Mouse (Mus musculus): Measurements from ENCODE around the gene Disp3.

Gene Disp3

DNA sequence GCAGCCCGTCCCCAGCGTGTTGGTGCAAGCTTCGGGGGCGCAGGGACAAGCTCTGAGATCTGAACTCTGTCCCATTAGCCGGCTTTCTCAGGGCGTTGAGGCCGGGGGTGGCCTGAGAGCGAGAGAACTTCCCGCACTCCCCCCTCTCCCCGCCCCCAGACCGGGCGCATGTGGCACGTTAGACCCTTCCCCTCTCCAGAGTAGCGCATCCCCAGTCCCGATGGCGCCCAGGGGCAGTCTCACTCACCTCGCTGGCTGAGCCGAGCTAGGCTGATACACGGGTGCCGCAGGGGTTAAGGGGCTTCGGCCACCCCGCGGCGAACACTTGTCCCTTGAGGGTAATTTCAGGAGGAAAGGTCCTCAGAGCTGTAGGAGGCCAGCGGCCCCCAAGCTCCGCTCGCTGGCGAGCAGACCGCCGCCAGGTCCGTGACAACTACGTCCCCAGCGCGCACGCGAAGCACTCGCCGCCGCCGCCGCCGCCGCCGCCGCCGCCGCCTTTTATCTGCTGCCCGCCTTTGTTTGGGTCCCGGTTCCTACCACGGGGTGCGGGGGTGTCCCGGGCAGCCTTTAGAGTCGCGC, at the start of gene Disp3:
Disp3 (minus strand) TSS at position 490 of the 579 bp plus-strand sequence.
- DNase-seq (ENCODE audit: low spot score): no peak

GRCm38 (mm10) chr4:148330269-148330668, 42.5 kb upstream of the Disp3 start:
- DNase-seq (ENCODE audit: low spot score): no peak

DNA sequence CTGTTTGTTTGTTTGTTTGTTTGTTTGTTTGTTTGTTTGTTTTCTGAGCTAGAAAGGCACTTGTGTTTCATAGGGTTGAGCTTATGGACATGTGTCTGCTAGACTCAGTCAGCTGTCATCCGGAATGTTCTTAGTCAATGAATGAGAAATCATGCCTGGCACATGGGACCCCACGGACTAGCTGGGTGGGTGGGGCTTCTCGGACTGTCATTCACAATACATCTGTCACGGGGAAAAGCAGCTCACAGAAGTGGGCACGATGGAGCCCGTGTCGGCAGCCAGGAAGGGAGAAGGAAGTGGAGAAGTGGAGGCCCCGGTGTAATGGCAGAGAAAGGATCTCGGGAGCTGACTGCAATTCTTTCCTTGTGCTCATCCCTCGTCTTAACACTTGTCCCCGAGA, 41.7 kb upstream of the Disp3 start:
- DNase-seq (ENCODE audit: low spot score): no peak

DNA sequence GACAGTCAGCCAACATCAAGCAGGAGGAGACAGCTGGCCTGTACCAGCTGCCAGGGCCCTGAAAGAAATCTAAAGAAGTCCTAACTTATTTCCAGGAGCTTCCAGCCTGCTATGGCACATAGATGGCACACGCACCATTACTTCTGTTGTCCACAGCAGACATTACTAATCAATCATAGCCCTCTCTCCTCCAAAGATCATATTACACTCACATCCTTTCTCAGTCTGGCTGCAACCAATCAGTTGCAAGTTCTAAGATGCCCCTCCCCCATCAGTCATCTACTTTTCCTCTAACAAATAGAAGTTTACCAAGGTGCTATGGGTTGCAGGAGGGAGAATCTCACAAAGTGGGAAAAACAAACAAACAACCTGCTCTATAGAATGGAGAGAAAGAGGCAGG, 40.5 kb upstream of the Disp3 start:
- no peak for DNase-seq (ENCODE audit: low spot score)

- DNase-seq (ENCODE audit: low spot score): no peak
Observed at GRCm38 (mm10) chr4:148327266-148327997, 39.7 kb upstream of the Disp3 start.

DNA sequence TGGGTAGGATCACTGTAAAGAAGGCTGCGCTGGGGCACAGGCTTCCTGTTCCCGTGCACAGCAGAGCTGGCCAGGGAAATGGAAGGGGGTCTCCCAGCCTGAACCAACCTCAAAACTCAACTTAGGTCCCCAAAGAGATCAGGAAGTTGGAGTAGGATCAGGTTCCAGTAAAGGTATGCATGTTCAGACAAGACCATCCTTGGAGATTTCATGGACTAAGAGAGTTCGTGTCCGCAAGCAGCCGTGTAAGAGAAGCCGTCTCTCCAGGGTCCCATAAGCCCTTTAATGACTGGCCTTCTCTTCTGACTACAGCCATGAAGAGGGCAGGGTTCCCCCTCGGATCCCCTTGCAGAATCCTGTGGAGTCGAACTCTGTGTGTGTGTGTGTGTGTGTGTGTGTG, 39.0 kb upstream of the Disp3 start:
- DNase-seq (ENCODE audit: low spot score): no peak

DNA sequence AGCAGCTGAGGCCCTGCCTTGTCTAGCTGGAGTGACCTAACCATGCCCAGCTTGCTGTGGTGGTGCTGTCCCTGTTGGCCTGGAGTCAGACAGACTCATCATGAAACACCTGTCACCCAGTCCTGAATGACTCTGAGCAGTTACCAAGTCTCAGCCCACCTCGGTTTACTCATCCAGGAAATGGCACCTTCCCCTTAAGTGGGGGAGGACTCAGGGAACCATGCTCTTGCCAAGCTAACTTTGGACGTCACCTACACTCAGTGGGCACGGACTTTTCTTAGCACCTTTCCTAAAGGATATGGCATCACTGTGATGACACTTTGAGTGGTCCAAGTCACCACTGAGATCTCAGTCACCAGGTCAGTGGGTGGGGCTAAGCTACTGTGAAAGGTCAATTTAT, 38.2 kb upstream of the Disp3 start:
- no peak for DNase-seq (ENCODE audit: low spot score)

DNA sequence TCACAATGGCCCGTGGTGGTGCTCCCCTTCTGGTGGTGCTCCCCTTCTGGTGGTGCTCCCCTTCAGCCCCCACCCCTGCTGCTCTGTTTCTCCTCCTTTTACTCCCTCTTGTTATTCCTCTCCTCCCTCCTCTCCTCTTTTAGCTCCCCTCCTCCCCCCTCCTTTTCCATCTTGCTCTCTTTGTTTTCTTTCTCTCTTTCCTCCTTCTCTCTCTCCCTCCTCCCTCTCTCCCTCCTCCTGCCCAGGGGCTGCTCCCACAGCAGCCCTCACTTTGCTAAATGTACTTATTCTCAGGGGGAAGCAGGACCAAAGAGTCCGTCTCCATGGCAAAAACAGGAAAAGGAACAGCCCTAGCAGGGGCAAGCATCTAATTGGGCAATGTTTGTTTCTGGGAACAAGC, 37.3 kb upstream of the Disp3 start:
- DNase-seq (ENCODE audit: low spot score): no peak

DNA sequence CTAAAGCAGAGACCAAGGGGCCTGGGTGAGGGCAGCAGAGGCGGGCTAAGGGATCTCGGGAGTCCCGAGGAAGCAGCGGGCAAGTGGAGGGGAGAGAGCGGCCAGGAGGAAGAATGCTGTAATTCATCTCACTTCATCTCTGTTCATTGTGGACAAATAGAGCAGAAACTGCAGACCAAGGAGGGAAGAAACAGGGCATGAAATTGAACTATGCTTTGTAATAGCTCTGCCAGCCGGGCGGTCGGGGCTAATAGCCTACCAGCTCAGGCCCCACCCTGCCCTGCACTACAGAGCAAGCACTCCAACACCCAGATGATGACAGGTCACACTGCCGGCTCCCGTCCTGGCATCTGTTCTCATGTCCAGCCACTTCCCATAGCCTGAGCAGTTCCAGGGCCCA, 34.4 kb upstream of the Disp3 start:
- no peak for DNase-seq (ENCODE audit: low spot score)

GRCm38 (mm10) chr4:148319366-148319765, 31.6 kb upstream of the Disp3 start:
- DNase-seq (ENCODE audit: low spot score): no peak

DNA sequence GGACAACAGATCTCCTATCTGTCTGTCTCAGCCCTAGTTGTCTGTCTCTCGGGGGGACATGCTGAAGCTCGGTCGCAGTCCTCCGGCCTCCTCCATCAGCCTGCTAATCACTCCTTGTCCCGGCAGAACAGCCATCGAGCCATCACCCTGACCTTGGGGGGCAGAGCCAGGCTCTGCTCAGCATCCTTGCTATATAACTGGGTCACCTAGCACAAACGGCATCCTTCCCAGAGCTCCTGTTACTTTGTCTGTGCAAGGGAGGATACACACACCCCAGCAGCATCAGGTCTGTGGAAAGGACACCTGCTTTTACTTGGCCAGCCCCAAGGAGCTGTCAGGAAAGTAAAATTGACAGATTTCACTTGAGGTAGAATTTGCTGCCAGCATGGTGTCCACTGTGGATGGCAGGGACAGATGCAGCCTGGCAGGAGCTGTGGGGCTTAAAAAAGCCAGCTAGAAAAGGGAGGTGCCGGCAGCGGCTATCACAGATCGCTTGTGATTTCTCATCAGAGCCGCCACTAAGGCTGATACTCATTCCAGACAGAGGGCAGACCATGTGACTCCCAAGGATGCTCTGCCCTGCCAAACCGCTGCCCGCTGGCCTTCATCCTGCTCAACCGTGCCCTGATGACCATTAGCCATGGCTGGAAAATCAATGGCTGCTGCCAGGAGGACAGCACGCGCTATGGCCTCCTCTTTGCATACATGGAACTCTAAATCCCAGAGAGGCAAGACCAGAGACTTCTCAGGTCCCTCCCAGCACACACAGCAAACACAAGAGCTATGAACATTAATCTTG, 27.8 kb upstream of the Disp3 start:
- no peak for DNase-seq (ENCODE audit: low spot score)

GRCm38 (mm10) chr4:148314396-148314795, 26.6 kb upstream of the Disp3 start:
- DNase-seq (ENCODE audit: low spot score): no peak

GRCm38 (mm10) chr4:148313601-148314000, 25.8 kb upstream of the Disp3 start:
- no peak for DNase-seq (ENCODE audit: low spot score)

GRCm38 (mm10) chr4:148312296-148313116, 24.7 kb upstream of the Disp3 start:
- DNase-seq (ENCODE audit: low spot score): no peak

DNA sequence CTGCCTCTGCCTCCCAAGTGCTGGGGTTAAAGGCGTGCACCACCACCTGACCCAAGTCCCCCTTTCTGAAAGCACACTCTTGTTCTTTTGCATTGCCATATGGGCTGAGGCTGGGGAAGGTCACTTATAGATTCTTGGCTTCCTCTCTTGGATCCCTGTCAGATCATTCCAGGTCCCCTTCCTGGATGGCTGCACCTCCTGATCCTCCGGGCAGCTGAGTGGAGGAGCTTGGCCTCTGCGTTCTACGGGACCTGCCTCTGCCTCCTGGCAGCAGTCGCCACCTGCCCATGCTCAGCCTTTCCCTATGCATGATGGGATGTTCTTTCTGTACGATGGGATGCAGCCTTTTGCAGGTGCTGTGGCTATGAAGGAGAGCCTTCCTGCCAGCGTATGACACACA, 23.1 kb upstream of the Disp3 start:
- DNase-seq (ENCODE audit: low spot score): no peak

DNA sequence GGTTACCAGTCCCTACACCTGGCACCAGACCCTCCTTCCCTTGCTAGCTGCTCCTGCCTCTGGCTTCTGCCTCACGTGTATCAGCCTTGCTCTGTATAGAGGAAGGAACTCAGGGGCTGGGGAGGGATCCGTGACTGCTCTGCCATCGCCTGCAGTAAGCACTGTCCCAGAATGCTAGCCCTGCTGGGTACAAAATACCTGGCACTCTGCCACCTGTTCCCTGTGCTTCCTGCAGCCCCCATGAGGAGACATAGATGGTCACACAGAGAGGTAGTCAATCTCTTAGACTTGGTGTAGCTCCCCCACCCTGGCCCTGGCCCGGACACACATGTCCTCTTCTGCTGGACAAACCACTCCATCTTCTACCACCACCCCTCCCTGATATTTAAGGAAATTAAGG, 22.4 kb upstream of the Disp3 start:
- no peak for DNase-seq (ENCODE audit: low spot score)

GRCm38 (mm10) chr4:148306406-148307083, 18.8 kb upstream of the Disp3 start:
- no peak for DNase-seq (ENCODE audit: low spot score)

GRCm38 (mm10) chr4:148298720-148299119, 11.0 kb upstream of the Disp3 start:
- no peak for DNase-seq (ENCODE audit: low spot score)

DNA sequence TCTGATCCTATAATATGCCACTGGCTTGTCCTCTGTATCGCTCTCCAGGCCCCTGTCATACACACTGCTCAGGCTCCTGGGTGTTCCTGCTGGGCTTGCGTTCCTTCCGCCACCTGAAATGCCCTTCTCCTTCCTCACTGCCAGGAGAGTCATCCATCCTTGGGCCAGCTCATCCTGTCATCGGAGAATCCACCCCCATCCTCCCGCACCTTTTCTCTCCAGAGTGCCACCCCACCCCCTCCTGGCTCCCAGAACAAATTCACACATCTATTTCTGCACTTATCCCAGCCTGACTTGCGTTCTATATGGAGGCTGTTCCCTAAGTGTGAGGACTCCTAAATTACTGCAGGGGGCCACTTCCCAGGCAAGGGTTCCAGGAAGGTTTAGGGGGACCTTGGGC, 9.9 kb upstream of the Disp3 start:
- DNase-seq (ENCODE audit: low spot score): no peak

GRCm38 (mm10) chr4:148293319-148293718, 5.6 kb upstream of the Disp3 start:
- DNase-seq (ENCODE audit: low spot score): peak; percentile 33

DNA sequence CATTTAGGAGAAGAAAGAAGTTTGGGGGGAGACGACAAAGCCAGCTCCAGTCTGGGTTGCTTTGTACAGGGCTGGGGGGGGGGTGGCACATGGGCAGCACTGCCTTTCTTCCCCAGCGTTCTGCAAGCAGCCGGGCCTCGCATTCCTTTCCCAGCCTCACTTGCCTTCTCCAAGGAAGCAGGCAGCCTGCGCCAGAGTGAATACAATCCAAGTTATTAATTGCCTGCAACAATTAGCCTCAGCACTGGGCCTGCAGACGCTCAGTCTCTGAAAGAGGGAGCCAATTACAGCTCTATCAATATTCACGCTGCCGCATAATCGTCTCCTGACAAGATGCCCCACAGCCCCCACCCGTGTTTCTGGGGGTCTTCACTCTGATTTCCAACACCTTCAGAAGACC, 4.1 kb upstream of the Disp3 start:
- DNase-seq (ENCODE audit: low spot score): no peak

- DNase-seq (ENCODE audit: low spot score): no peak
Observed at GRCm38 (mm10) chr4:148291080-148291479, 3.3 kb upstream of the Disp3 start.
